Mouse (Mus musculus) cerebellum, adult 9-10 months (tissue): ENCODE measurements around the gene Ucp1.
A peak's percentile ranks its signal among the peaks of the same experiment; 100 is the strongest.
"Not testable (repeated sequence)": the region's sequence is repeated elsewhere in the genome, so short reads cannot be mapped to it uniquely, and the experiment has no call there.

Experiments
- DNase-seq: peaks from one replicate; pipeline ENCODE4 v3.0.0; 2022

Ucp1 gene

GRCm38 (mm10) chr8:83290176-83290575, at the start of gene Ucp1:
Gene Ucp1, plus strand, starts transcription at chr8:83290352.
- DNase-seq = no peak

GRCm38 (mm10) chr8:83244151-83244550, 46.0 kb upstream of the Ucp1 start:
- DNase-seq = no peak

DNA sequence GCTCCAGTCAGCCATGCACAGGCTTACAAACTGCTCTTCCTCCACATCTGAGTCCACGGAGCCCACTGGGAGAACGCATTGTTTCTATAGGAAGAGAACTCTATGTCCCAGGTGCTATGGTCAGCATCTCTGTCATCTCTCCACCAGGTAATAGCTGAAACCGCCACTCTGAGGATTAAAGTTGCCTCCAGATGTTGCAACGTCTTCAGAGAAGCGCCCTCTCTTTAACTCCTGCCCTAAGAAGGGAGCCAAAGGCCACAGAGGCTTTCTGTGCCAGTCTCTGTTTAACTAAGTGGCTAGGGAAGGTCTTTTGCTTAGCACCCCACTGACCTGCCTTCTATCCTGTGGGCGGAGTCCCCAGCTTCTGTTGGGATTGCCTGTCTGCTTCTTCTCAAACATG, 39.3 kb upstream of the Ucp1 start:
- no peak for DNase-seq

DNA sequence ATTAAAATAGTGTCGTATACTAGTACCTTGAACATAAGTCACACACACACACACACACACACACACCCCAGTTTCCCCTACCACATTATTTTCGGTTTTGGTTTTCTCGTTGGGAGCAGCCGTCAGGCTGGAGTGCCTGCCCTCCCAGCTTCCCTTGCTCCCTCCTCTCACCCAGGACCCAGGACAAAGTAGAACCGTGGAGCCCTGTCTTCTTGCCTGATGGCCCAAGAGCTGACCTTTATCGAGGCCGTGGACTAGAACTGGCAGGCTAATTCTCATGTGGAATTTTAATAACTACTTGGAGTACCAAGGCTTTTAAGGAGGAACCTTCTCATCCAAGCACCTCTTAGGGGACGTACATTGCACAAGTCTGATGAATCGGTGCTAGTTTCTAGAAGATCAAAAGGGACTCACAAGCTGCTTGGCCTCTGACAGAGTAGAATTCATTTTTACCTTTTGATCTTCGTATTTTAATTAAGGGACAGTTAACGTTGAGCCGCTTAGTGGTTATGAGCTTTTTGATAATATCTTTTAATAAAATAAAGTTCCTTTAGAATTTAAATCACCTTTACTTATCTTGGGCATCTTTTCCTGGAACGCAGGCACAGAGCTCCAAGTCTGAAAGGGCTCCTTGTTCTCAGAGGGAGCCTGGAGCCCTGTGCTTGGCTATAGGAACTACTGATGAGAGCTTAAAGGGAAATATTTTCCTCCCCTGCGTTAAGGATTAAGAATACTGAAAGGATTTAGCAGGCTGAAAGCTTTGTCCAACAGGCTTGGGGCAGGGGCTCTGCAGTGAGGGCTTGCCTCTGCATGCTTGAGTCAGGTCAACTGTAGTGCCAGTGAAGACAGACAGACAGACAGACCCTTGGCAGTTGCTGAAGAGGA, 38.5 kb upstream of the Ucp1 start:
- no peak for DNase-seq

DNA sequence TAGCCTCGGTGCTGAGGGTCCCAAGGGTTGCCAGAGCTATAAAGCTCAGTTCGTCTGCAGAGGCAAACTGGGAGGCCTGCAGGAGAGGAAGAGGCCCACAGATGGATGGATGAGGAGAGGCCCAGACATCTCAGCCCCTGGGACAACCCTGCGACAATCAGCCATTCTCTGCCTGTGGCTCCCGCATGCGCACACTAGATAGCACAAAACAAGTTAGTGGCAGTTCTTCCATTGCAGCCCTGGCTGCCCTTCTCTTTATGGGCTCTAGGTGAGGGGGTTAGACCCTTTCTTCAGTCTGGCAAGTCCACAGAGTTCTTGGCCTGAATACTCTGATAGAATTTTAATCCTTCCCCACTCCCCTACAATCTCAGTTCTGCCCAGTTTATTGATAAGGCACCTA, 37.4 kb upstream of the Ucp1 start:
- DNase-seq = no peak

- DNase-seq = no peak
Observed at GRCm38 (mm10) chr8:83257631-83258030, 32.5 kb upstream of the Ucp1 start.

GRCm38 (mm10) chr8:83260418-83261215, 29.5 kb upstream of the Ucp1 start:
- peak; percentile 61 for DNase-seq

- DNase-seq = no peak
Observed at GRCm38 (mm10) chr8:83271172-83271571, 19.0 kb upstream of the Ucp1 start.

DNA sequence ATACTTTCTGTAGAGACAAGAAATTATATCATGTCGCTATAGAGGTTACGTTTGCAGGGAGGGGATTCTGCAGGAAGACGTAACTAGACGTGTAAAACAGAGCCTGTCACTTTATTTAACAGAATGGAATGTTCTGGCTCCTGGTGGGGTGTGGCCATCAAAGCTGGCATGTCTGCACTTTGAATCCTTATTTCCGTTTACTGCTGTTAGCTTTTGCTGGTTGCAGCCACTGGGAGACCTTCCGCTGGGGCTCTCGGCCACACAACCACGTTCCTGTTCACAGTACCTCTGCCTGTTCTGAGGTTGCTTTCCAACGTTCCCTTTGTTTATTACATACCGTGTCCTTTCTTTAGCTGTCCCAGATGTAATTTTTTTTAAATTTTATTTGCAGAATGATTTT, 17.7 kb upstream of the Ucp1 start:
- DNase-seq = no peak

DNA sequence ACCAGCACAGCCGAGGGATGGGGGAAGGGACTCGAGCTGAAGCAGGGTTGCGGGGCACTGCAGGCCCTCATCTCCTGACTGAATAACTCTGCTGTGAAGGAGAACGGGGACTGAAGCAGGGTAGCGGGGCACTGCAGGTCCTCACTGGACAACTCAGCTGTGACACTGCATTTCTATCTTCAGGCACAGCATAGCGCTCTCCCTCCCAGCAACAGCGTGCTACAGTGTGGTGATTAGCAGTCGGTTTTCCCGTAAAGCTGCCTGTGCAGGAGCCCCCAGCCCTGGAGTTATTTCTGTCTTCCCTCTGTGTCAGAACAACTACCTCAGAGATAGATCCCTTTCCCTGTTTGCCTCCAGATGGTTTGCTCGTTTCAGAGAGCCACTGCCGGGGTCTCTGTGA, 15.7 kb upstream of the Ucp1 start:
- DNase-seq = no peak

DNA sequence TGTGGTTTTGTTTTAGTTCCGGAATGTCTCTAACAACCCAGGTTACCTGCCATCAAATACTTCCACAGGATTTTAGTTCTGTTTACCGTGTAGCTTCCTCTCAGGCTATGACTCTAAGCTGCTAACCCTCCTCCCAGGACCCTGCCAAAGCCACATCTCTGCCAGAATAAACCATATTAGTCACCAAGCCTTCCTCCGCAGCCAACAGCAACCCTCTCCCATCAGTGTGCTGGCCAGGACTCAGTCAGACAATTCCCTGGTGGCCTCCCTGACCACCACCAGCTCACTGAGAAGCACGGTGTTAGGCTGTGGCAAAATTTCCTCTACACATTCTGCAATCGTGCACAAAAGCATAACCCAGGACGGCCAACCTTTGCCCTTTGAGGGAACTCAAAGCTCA, 11.7 kb upstream of the Ucp1 start:
- no peak for DNase-seq

- no peak for DNase-seq
Observed at GRCm38 (mm10) chr8:83285391-83285790, 4.8 kb upstream of the Ucp1 start.

DNA sequence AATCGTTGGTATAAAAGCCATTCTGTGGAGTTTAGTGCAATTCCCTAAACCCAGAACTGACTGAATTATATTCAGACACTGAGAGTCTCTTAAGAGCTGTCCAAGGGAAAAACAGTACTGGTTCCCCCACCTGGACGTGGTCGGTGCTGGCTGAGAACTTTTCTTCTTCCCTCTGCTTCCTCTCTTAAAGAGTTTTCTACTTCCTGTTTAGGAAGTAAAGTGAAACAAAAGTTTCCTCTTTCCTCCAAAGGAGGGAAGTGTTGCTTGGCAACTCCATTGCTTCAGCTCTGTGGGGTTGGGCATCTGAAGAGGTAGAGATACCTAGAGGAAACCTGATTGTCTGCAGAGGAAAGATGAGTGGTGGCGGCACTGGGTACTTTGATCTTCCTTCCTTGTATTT, 7.2 kb downstream of the Ucp1 start:
- DNase-seq = no peak

- DNase-seq = no peak
Observed at GRCm38 (mm10) chr8:83300135-83300534, 10.0 kb downstream of the Ucp1 start.

DNA sequence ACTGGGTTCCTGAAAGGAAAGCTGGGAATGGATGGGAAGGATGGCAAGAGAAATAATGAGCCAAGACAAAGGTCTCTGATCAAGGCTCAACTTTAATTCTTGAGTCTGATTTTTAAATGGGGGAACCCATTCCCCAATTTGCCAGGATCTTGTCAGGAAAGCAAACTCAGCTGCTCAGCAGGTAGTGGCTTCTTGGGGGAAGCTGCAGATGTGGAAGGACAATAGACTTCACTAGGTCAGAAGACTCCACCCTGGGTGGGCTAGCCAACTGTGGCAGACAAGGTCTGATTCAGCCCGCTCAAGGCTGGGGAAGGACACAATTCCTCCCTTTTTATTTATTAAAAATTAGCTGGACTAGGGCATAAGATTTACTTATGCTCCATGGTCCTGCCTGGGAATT, 14.8 kb downstream of the Ucp1 start:
- no peak for DNase-seq

GRCm38 (mm10) chr8:83309836-83310235, 19.7 kb downstream of the Ucp1 start:
- DNase-seq = no peak

DNA sequence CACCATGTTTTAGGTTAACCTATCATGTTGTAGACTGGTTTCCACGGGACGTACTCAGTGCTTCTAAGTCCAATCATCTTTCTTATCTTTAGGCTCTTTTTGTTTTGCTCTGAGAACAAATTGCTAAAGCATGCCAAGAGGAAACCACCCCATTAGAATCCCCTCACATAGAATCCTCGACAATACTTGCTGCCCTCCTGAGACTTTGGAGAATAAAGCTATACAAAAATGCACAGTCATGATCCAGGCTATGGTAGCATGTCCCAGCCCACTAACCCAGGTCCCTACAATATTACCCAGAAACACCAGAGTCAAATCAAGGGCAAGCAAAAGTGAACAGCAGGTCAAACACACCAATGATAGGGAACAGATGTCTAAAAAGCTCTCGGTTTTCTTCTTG, 24.9 kb downstream of the Ucp1 start:
- not testable (repeated sequence) for DNase-seq

- DNase-seq = no peak
Observed at GRCm38 (mm10) chr8:83315691-83316090, 25.5 kb downstream of the Ucp1 start.

GRCm38 (mm10) chr8:83320543-83320942, 30.4 kb downstream of the Ucp1 start:
- DNase-seq = no peak

- no peak for DNase-seq
Observed at GRCm38 (mm10) chr8:83322374-83322773, 32.2 kb downstream of the Ucp1 start.

DNA sequence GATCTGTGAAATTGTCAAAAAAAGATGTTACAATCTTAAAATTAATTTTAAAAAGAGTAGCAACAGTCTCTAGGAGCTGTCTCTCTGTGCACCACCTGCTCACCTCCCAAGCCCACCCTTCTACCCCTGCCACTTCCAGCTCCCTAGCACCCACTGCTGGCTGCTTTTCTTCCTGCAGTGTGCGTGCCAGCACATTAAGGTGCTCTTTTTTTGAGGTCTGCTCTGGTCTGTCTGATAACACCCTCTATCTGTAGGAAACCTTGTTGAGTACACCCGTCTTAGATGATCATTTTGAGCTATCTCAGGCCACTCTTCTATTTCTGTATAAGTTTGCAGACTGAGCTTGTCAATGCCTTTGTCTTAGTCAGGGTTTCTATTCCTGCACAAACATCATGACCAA, 32.9 kb downstream of the Ucp1 start:
- DNase-seq = no peak

- DNase-seq = no peak
Observed at GRCm38 (mm10) chr8:83327889-83328288, 37.7 kb downstream of the Ucp1 start.

- DNase-seq = peak; percentile 52
Observed at GRCm38 (mm10) chr8:83331567-83331898, 41.4 kb downstream of the Ucp1 start.
